Mouse (Mus musculus) limb, embryonic 14.5 days (tissue): ENCODE results near the gene Olfr12. TPM values are rescaled to one million over a fixed set of nuclear protein-coding genes. Genes with fewer than 3 reads are reported as not detected.

Experiments used
- ATAC-seq: fragments of 200-750 bp; cut with Nextera tagmentation; 2 replicates; pipeline ENCODE4 v1.8.0; 2017; ENCODE audit warnings: low read depth, moderate number of reproducible peaks, moderate TSS enrichment; ENCODE audit not compliant: low FRiP score
- DNase-seq: peaks from one replicate; pipeline ENCODE4 v3.0.0-alpha.2; 2015; ENCODE audit warnings: low spot score
- H3K27ac ChIP-seq: fragments of 300-500 bp; sonication (generic); replicated peaks from 2 replicates; pipeline ENCODE4 v1.5.1; 2014; ENCODE audit warnings: low read depth, mild to moderate bottlenecking, low read length, moderate library complexity, mixed read lengths
- H3K27me3 ChIP-seq: fragments of 300-500 bp; sonication (generic); 2 replicates; pipeline ENCODE4 v1.6.1; 2014; ENCODE audit warnings: low read length, mixed read lengths; ENCODE audit not compliant: control insufficient read depth, insufficient read depth
- H3K36me3 ChIP-seq: fragments of 300-500 bp; sonication (generic); 2 replicates; pipeline ENCODE4 v1.6.1; 2014; ENCODE audit warnings: mild to moderate bottlenecking, low read length, moderate library complexity, mixed read lengths; ENCODE audit not compliant: control insufficient read depth, insufficient read depth
- H3K4me1 ChIP-seq: fragments of 300-500 bp; sonication (generic); 2 replicates; pipeline ENCODE4 v1.6.1; 2014; ENCODE audit warnings: antibody characterized with exemption, low read length, mixed read lengths; ENCODE audit not compliant: control insufficient read depth, insufficient read depth
- H3K4me2 ChIP-seq: fragments of 300-500 bp; sonication (generic); replicated peaks from 2 replicates; pipeline ENCODE4 v1.6.1; 2014; ENCODE audit warnings: low read depth, mild to moderate bottlenecking, low read length, moderate library complexity; ENCODE audit not compliant: severe bottlenecking
- H3K4me3 ChIP-seq: fragments of 300-500 bp; sonication (generic); replicated peaks from 2 replicates; pipeline ENCODE4 v1.5.1; 2014; ENCODE audit warnings: low read length
- H3K9ac ChIP-seq: fragments of 300-500 bp; sonication (generic); 2 replicates; pipeline ENCODE4 v1.6.1; 2014; ENCODE audit warnings: mild to moderate bottlenecking, low read depth, low read length, moderate library complexity; ENCODE audit not compliant: severe bottlenecking
- H3K9me3 ChIP-seq: fragments of 300-500 bp; sonication (generic); 2 replicates; pipeline ENCODE4 v1.6.1; 2016; ENCODE audit warnings: low read length; ENCODE audit not compliant: control insufficient read depth
- POLR2A ChIP-seq: fragments of 200-500 bp; IDR thresholded peaks from 2 replicates; pipeline ENCODE4 v1.8.0; 2012; ENCODE audit warnings: inconsistent platforms, mild to moderate bottlenecking, moderate library complexity, borderline replicate concordance; ENCODE audit not compliant: insufficient read depth, insufficient read length; ENCODE audit errors: extremely low read depth
- WGBS: fragments of 180-500 bp; shearing (Covaris S2); extraction: QIAGEN DNeasy Blood & Tissue Kit; methylation state at CpG from one replicate; pipeline ENCODE4 v1.1.7; 2014; 5-methylcytosine and 5-hydroxymethylcytosine counted together
- polyA plus RNA-seq, 2 experiments: library from polyadenylated mRNA; depleted of rRNA in 1 of 2; stranded (reverse) in 1 of 2; unstranded in 1 of 2; fragments of >200 nt; fragmentation: Nextera tagmentation in 1 of 2; extraction: Ambion mirVana in 1 of 2; gene quantifications; 2 replicates each; pipeline versions ENCODE4 v1.2.1 to v1.2.3; 2012 to 2014

The Olfr12 gene
- polyA plus RNA-seq, 2 experiments: not detected

DNA sequence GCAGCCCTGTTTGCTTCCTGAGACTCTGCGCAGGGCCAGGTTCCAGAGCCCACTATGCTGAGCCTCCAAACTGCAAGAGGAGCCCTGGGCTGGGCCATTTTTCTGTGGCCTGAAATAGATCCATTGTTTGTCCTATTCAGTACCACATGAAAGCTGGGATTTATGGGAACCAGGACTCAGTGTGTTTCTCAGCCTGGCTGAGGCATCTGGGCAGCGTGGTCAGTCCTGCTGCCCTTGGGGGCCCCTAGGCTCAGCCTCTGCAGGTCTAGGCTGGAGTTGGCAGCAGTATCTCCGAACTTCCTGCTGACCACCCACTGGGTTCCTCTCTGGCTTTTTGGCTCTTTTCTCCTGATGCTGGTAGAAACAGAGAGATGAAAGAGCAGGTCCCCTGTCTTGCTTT lies 33.9 kb downstream of the Olfr12 start:
- ATAC-seq: no peak
- no peak for TF ChIP-seq POLR2A
- Histone ChIP-seq H3K27ac (no peak overlapping the region), H3K36me3 (no peaks in the 10 kb centered on the region), H3K4me2 (no peak overlapping the region), H3K9me3 (no peaks in the 10 kb centered on the region), H3K9ac (no peak overlapping the region), H3K4me1 (no peaks in the 10 kb centered on the region; the same call in 1 of the 2 replicates), H3K4me3 (no peak overlapping the region), H3K27me3 (no peaks in the 10 kb centered on the region)
- WGBS: 67% methylated on average over 3 of the region's 3 CpGs
- no peak for DNase-seq

GRCm38 (mm10) chr1:92653179-92653578 lies 35.6 kb downstream of the Olfr12 start:
- no peak for TF ChIP-seq POLR2A
- no peak overlapping the region for H3K4me3 ChIP-seq
- DNase-seq (no peak), ATAC-seq (no peak)
- H3K27ac ChIP-seq: no peak overlapping the region
- H3K36me3 ChIP-seq: no peaks in the 10 kb centered on the region
- H3K27me3 ChIP-seq: no peaks in the 10 kb centered on the region
- no peaks in the 10 kb centered on the region; the same call in 1 of the 2 replicates for H3K4me1 ChIP-seq
- H3K9me3 ChIP-seq: no peaks in the 10 kb centered on the region
- WGBS: 82% methylated on average over 3 of the region's 3 CpGs
- no peak overlapping the region for H3K9ac ChIP-seq
- H3K4me2 ChIP-seq: no peak overlapping the region

DNA sequence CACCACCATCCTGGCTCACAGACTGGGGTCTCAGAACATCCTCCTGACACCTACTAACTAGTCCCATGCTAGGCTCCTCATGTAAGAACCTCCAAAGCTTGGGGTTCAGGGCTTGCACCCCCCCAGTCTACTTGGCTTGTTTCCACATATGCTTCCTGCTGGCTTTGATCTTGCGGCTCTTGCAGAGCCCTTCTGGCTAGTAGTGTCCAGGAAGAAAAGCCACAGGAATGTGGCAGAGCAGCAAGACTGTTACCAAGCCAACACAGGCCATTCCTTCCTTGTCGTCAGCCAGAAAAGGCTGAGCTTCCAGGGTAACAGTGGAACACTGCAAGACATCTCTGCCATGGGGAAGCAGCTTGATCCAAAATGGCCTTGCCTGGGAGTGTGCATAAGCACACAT lies 37.1 kb downstream of the Olfr12 start:
- no peak overlapping the region for H3K9ac ChIP-seq
- no peak overlapping the region for H3K27ac ChIP-seq
- no peak overlapping the region for H3K4me2 ChIP-seq
- H3K27me3 ChIP-seq: no peaks in the 10 kb centered on the region
- DNase-seq: no peak
- no peaks in the 10 kb centered on the region; the same call in 1 of the 2 replicates for H3K4me1 ChIP-seq
- 62% methylated on average over 2 of the region's 2 CpGs for WGBS
- TF ChIP-seq POLR2A: no peak
- no peak overlapping the region for H3K4me3 ChIP-seq
- H3K36me3 ChIP-seq: no peaks in the 10 kb centered on the region
- H3K9me3 ChIP-seq: no peaks in the 10 kb centered on the region
- no peak for ATAC-seq

GRCm38 (mm10) chr1:92657025-92657820 lies 39.6 kb downstream of the Olfr12 start:
- no peak overlapping the region for H3K9ac ChIP-seq
- 67% methylated on average over 11 of the region's 11 CpGs for WGBS
- no peaks in the 10 kb centered on the region for H3K36me3 ChIP-seq
- ATAC-seq (no peak), DNase-seq (no peak)
- H3K4me1 ChIP-seq: no peaks in the 10 kb centered on the region
- H3K4me3 ChIP-seq: no peak overlapping the region
- H3K9me3 ChIP-seq: no peaks in the 10 kb centered on the region
- H3K4me2 ChIP-seq: no peak overlapping the region
- no peak for TF ChIP-seq POLR2A
- no peak overlapping the region for H3K27ac ChIP-seq
- H3K27me3 ChIP-seq: no peaks in the 10 kb centered on the region

GRCm38 (mm10) chr1:92659392-92659791 lies 41.8 kb downstream of the Olfr12 start:
- H3K27ac ChIP-seq: no peak overlapping the region
- no peak overlapping the region for H3K9ac ChIP-seq
- H3K27me3 ChIP-seq: no peaks in the 10 kb centered on the region
- H3K9me3 ChIP-seq: no peaks in the 10 kb centered on the region
- no peak for TF ChIP-seq POLR2A
- no peak overlapping the region for H3K4me2 ChIP-seq
- WGBS: 59% methylated on average over 5 of the region's 5 CpGs
- no peaks in the 10 kb centered on the region for H3K36me3 ChIP-seq
- DNase-seq: no peak
- no peak overlapping the region for H3K4me3 ChIP-seq
- no peaks in the 10 kb centered on the region for H3K4me1 ChIP-seq
- no peak for ATAC-seq
